Mouse (Mus musculus): ENCODE results near the gene Dclre1a.

DNA sequence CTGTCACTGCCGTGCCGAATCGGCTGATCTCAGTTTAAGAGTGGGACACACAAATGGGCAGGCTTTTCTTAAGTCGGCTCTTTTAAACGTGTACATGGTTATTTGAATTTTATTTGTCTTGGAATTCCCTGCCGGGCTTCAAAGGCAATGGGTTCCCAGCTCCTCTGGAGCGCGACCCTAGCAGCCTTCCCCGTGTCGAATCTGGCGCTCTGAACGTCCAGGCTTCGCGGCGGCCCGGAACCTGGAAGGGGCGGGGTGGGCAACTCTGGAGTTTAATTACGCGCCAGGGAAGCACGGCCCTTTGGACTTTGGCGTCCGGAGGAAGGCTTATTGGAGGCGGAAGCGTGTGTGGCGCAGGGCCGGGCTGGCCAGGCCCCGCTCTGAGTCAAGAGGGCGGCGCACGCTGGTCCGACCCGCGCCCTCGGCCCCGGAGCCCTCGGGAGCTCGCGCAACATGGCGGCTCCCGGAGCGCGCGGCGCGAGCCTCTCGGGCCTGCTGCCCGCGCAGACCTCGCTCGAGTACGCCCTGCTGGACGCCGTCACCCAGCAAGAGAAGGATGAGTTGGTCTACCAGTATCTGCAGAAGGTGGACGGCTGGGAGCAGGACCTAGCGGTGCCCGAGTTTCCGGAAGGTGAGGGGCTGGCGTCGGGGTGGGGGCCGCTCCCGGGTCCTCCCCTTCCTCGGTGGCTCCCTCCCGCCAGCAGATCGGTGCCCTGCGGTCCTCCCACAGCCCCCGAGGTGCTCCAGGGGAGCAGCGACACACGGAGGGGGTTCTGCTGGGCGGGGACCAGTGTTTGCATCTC is 409 bp upstream of the Dclre1a start, which contains the start of gene Nhlrc2:
- TF ChIP-seq CTCF (IDR thresholded peaks at IDR 0.05; ENCODE audit: control insufficient read depth, insufficient read depth, low read length), result no peak
- peak; percentile 67; the same call in 1 of the 2 replicates for TF ChIP-seq POLR2A (IDR thresholded peaks at IDR 0.05; ENCODE audit: borderline replicate concordance, control insufficient read depth, low read depth, low read length)
